Mouse (Mus musculus) C2C12 (cell line): ENCODE results near the gene Vps13c.

Experiments used
- CEBPB ChIP-seq: IDR thresholded peaks from one replicate; pipeline ENCODE4 v1.6.1; 2011; ENCODE audit warnings: low read depth, mild to moderate bottlenecking, control low read depth, moderate library complexity
- CTCF ChIP-seq: IDR thresholded peaks from one replicate; pipeline ENCODE4 v1.5.1; 2011; ENCODE audit not compliant: control insufficient read depth, insufficient read depth, insufficient read length
- FOSL1 ChIP-seq: IDR thresholded peaks from one replicate; pipeline ENCODE4 v1.8.0; 2011; ENCODE audit warnings: mild to moderate bottlenecking, low read length; ENCODE audit not compliant: poor library complexity, insufficient read depth, severe bottlenecking
- MAX ChIP-seq: IDR thresholded peaks from one replicate; pipeline ENCODE4 v1.6.1; 2011; ENCODE audit warnings: mild to moderate bottlenecking, control low read depth
- MYOD1 ChIP-seq: IDR thresholded peaks from one replicate; pipeline ENCODE4 v1.6.1; 2011; ENCODE audit warnings: low read depth; ENCODE audit not compliant: control insufficient read depth, insufficient read length
- MYOG ChIP-seq: IDR thresholded peaks from one replicate; pipeline ENCODE4 v1.6.1; 2011; ENCODE audit not compliant: control insufficient read depth, insufficient read length; ENCODE audit errors: extremely low read depth
- USF1 ChIP-seq: IDR thresholded peaks from one replicate; pipeline ENCODE4 v1.6.1; 2011; ENCODE audit warnings: low read depth, mild to moderate bottlenecking, control low read depth, moderate library complexity

GRCm38 (mm10) chr9:67849397-67849796 is 9.2 kb downstream of the Vps13c start:
- TF ChIP-seq CTCF = no peak
- no peak for TF ChIP-seq CEBPB
- no peak for TF ChIP-seq USF1
- TF ChIP-seq MYOD1 = no peak
- no peak for TF ChIP-seq MAX
- no peak for TF ChIP-seq MYOG
- no peak for TF ChIP-seq FOSL1
